ENCODE assay signal across 9 mouse cellular contexts in the genomic region with DNA sequence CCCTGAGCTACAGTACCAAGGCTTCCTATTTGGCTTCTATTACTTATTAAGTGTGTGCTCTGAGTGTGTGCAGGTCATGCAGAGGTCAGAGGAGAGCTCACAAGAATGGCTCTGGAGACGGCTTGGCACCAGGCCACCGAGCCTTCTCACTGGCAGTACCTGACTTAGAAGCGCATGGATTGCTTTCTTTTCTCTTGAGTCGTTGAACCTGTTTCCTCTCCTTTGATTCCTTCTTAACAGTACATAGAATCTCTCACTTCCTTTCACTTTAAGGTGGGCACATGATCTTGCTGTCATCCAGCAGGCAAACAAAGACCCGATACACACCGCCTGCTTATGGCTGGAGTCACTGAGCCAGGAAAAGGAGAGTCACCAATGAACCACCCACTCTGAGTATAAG.
DNase-seq lines count a peak whose midpoint lies in the region; ATAC-seq and TF ChIP-seq lines count a peak whose summit lies in the region.
"Had no signal": no experiment of that assay in that cellular context is flagged by ENCODE, and none has a peak within 500 bp of the region (broad histone marks: within the 10 kb centered on the region; RNA-seq: fewer than 3 reads in every experiment).

No protein-coding gene starts in this region.

- no peak overlapping the region for H3K9ac ChIP-seq in hindbrain, postnatal 0 days (replicated peaks; ENCODE audit: low read length)
- no peak overlapping the region for H3K9ac ChIP-seq in liver, embryonic 12.5 days

- no peak overlapping the region for H3K4me2 ChIP-seq in hindbrain, postnatal 0 days (ENCODE audit: low read depth, low read length)
- no peak overlapping the region for H3K4me2 ChIP-seq in liver, embryonic 12.5 days

- H3K36me3 ChIP-seq in thymus, adult 2 months (ENCODE audit: control insufficient read depth, insufficient read depth, low read length) = no peaks in the 10 kb centered on the region
- no peaks in the 10 kb centered on the region for H3K36me3 ChIP-seq in hindbrain, postnatal 0 days (ENCODE audit: insufficient read depth, low read length)
- no peaks in the 10 kb centered on the region for H3K36me3 ChIP-seq in liver, embryonic 12.5 days

- no peak for ATAC-seq in hindbrain, postnatal 0 days
- no peak for ATAC-seq in liver, embryonic 12.5 days
- ATAC-seq: midbrain, embryonic 16.5 days had no signal

- peaks cover 9% of the 10 kb centered on the region; the same call in 1 of the 2 replicates for H3K4me1 ChIP-seq in thymus, adult 2 months (replicated peaks; ENCODE audit: control insufficient read depth, insufficient read depth, low read length)
- H3K4me1 ChIP-seq in lung, adult 2 months (ENCODE audit: control insufficient read depth, insufficient read depth, low read length) = peaks cover 10% of the 10 kb centered on the region
- no peaks in the 10 kb centered on the region for H3K4me1 ChIP-seq in hindbrain, postnatal 0 days (ENCODE audit: insufficient read depth, low read length)
- H3K4me1 ChIP-seq in liver, embryonic 12.5 days = no peaks in the 10 kb centered on the region

- 7% methylated on average over 6 of the region's 6 CpGs for WGBS in thymus, adult 2 months
- WGBS in lung, adult 2 months = 30% methylated on average over 6 of the region's 6 CpGs
- 61% methylated on average over 6 of the region's 6 CpGs for WGBS in hindbrain, postnatal 0 days
- WGBS in liver, embryonic 12.5 days (ENCODE audit: insufficient replicate concordance) = 66% methylated on average over 6 of the region's 6 CpGs

- TF ChIP-seq POLR2A in thymus, adult 2 months (IDR thresholded peaks at IDR 0.05; ENCODE audit: control insufficient read depth, extremely low read depth, insufficient read depth, low read length, poor library complexity) = no peak
- TF ChIP-seq POLR2A in lung, adult 2 months (IDR thresholded peaks at IDR 0.05; ENCODE audit: borderline replicate concordance, extremely low read depth, low read depth, low read length) = no peak

- H3K27ac ChIP-seq in thymus, adult 2 months (ENCODE audit: control insufficient read depth, insufficient read depth, low read length) = no peak overlapping the region
- no peak overlapping the region for H3K27ac ChIP-seq in hindbrain, postnatal 0 days
- no peak overlapping the region for H3K27ac ChIP-seq in liver, embryonic 12.5 days

- peak; percentile 2 for DNase-seq in thymus, adult 2 months
- DNase-seq in thymus, adult 18-20 months = no peak
- DNase-seq in heart, postnatal 10 days = peak; percentile 54 to 62
- peak; percentile 45 for DNase-seq in lung, adult 2 months
- DNase-seq in urinary bladder, postnatal 4 days (ENCODE audit: low spot score in 2 of 2) = peak; percentile 29 to 70
- DNase-seq in spleen, adult 12 weeks (ENCODE audit: low spot score) = no peak
- no peak for DNase-seq in hindbrain, postnatal 0 days (ENCODE audit: low spot score)

- no peak for TF ChIP-seq CTCF in thymus, adult 2 months (IDR thresholded peaks at IDR 0.05; ENCODE audit: borderline replicate concordance, control insufficient read depth, extremely low read depth, insufficient read depth, low read length, poor library complexity)
- no peak for TF ChIP-seq CTCF in lung, adult 2 months (IDR thresholded peaks at IDR 0.05; ENCODE audit: insufficient read depth, low read length)
- TF ChIP-seq CTCF in hindbrain, postnatal 0 days (IDR thresholded peaks at IDR 0.05; ENCODE audit: low read depth) = no peak

- H3K27me3 ChIP-seq in thymus, adult 2 months (ENCODE audit: control insufficient read depth, insufficient read depth, low read length) = no peaks in the 10 kb centered on the region
- no peaks in the 10 kb centered on the region for H3K27me3 ChIP-seq in hindbrain, postnatal 0 days (ENCODE audit: insufficient read depth, low read length)
- no peaks in the 10 kb centered on the region for H3K27me3 ChIP-seq in liver, embryonic 12.5 days (replicated peaks)

- H3K9me3 ChIP-seq in hindbrain, postnatal 0 days (ENCODE audit: low read length) = no peaks in the 10 kb centered on the region
- H3K9me3 ChIP-seq in liver, embryonic 12.5 days (replicated peaks) = no peaks in the 10 kb centered on the region

- intact Hi-C loops in heart, postnatal 10 days (cut with DNase I) = no loop called here

- H3K4me3 ChIP-seq in thymus, adult 2 months (ENCODE audit: control insufficient read depth, insufficient read depth, low read length) = no peak overlapping the region
- H3K4me3 ChIP-seq in lung, adult 2 months (replicated peaks; ENCODE audit: extremely low read depth, low read depth, low read length) = no peak overlapping the region
- H3K4me3 ChIP-seq in hindbrain, postnatal 0 days (ENCODE audit: low read length) = no peak overlapping the region
- H3K4me3 ChIP-seq in liver, embryonic 12.5 days = no peak overlapping the region

Comparison
In these comparisons a context has a peak if more than half of its experiments do, and no peak if none do; other contexts are left out.
1. DNase-seq: peak in thymus, adult 2 months (single experiment), heart, postnatal 10 days (2 of 2), lung, adult 2 months (single experiment) and urinary bladder, postnatal 4 days (2 of 2); none in thymus, adult 18-20 months (0 of 2), spleen, adult 12 weeks (single experiment) and hindbrain, postnatal 0 days (single experiment).